Mouse (Mus musculus) intestine, embryonic 16.5 days (tissue): ENCODE results near the gene Nfyc. TPM values are rescaled to one million over a fixed set of nuclear protein-coding genes. Genes with fewer than 3 reads are reported as not detected.

Experiments
- ATAC-seq: fragments of 200-750 bp; cut with Nextera tagmentation; 2 replicates; pipeline ENCODE4 v1.8.0; 2017; ENCODE audit warnings: moderate TSS enrichment, moderate library complexity
- H3K27ac ChIP-seq: fragments of 300-500 bp; sonication (generic); 2 replicates; pipeline ENCODE4 v1.5.1; 2014; ENCODE audit warnings: mild to moderate bottlenecking, low read length
- H3K27me3 ChIP-seq: fragments of 300-500 bp; sonication (generic); replicated peaks from 2 replicates; pipeline ENCODE4 v1.6.1; 2014; ENCODE audit warnings: low read length, control low read depth, mixed read lengths; ENCODE audit not compliant: control insufficient read depth, insufficient read depth
- H3K36me3 ChIP-seq: fragments of 300-500 bp; sonication (generic); 2 replicates; pipeline ENCODE4 v1.6.1; 2014; ENCODE audit warnings: low read length, control low read depth; ENCODE audit not compliant: control insufficient read depth, insufficient read depth
- H3K4me1 ChIP-seq: fragments of 300-500 bp; sonication (generic); 2 replicates; pipeline ENCODE4 v1.6.1; 2014; ENCODE audit warnings: low read length, control low read depth, mixed read lengths; ENCODE audit not compliant: control insufficient read depth, insufficient read depth
- H3K4me2 ChIP-seq: fragments of 300-500 bp; sonication (generic); 2 replicates; pipeline ENCODE4 v1.6.1; 2014; ENCODE audit warnings: low read depth, low read length, control low read depth
- H3K4me3 ChIP-seq: fragments of 300-500 bp; sonication (generic); 2 replicates; pipeline ENCODE4 v1.5.1; 2014; ENCODE audit warnings: mild to moderate bottlenecking, low read length
- H3K9ac ChIP-seq: fragments of 300-500 bp; sonication (generic); 2 replicates; pipeline ENCODE4 v1.6.1; 2014; ENCODE audit warnings: low read depth, low read length
- H3K9me3 ChIP-seq: fragments of 300-500 bp; sonication (generic); 2 replicates; pipeline ENCODE4 v1.6.1; 2016; ENCODE audit warnings: low read length, control low read depth; ENCODE audit not compliant: control insufficient read depth
- WGBS: fragments of 180-500 bp; shearing (Covaris S2); extraction: QIAGEN DNeasy Blood & Tissue Kit; methylation state at CpG from one replicate; pipeline ENCODE4 v1.1.7; 2014; 5-methylcytosine and 5-hydroxymethylcytosine counted together
- polyA plus RNA-seq: library from polyadenylated mRNA; unstranded; fragments of >200 nt; fragmentation: Nextera tagmentation; extraction: Ambion mirVana; gene quantifications from 2 replicates; pipeline ENCODE4 v1.2.1, GENCODE M21; 2015

The Nfyc gene
- polyA plus RNA-seq, result 82.0 and 85.8 TPM in 2 replicates

GRCm38 (mm10) chr4:120831472-120831871 lies at the start of gene Nfyc:
TSS of gene Nfyc (minus strand) at chr4:120831572.
- Histone ChIP-seq H3K4me1 (no peaks in the 10 kb centered on the region), H3K27me3 (no peaks in the 10 kb centered on the region), H3K4me2 (no peak within 1 kb of the TSS), H3K9ac (no peak within 1 kb of the TSS), H3K4me3 (no peak within 1 kb of the TSS), H3K9me3 (no peaks in the 10 kb centered on the region), H3K27ac (no peak within 1 kb of the TSS), H3K36me3 (no peaks in the 10 kb centered on the region)
- ATAC-seq, result no peak
- WGBS, result 89% methylated on average over 4 of the region's 4 CpGs

GRCm38 (mm10) chr4:120880731-120881432 lies 49.5 kb upstream of the Nfyc start:
- no peak for ATAC-seq
- Histone ChIP-seq H3K4me1 (peaks cover 3% of the 10 kb centered on the region), H3K27me3 (no peaks in the 10 kb centered on the region), H3K4me3 (no peak overlapping the region), H3K4me2 (no peak overlapping the region), H3K27ac (no peak overlapping the region), H3K36me3 (no peaks in the 10 kb centered on the region), H3K9ac (no peak overlapping the region), H3K9me3 (no peaks in the 10 kb centered on the region)
- WGBS, result 55% methylated on average over 6 of the region's 6 CpGs

- Histone ChIP-seq H3K36me3 (no peaks in the 10 kb centered on the region), H3K9me3 (no peaks in the 10 kb centered on the region), H3K9ac (no peak overlapping the region), H3K4me2 (no peak overlapping the region), H3K27me3 (no peaks in the 10 kb centered on the region), H3K4me3 (no peak overlapping the region), H3K4me1 (no peaks in the 10 kb centered on the region), H3K27ac (no peak overlapping the region)
- no peak for ATAC-seq
- 19% methylated on average over 4 of the region's 4 CpGs for WGBS
Observed at GRCm38 (mm10) chr4:120879386-120879785, 48.0 kb upstream of the Nfyc start.

DNA sequence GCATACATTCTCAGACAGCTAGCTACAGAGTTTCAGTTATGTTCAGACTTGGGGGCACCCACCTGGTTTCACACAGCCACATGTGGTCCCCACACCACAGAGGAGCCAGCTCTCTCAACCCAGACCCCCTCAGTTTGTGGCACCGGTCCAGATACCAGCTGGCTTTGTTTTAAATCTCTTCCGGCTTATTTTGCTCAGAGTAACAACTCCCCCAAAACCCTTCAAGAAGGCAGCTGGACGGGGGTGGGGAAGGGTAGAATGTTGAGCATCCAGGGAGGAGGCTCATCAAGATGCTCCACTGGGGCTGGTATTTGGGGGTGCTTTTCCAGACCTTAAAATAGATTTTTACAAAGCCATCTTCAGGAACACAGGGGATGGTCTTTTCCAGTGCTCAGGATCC lies 47.4 kb upstream of the Nfyc start:
- H3K4me2 ChIP-seq, result no peak overlapping the region
- no peak for ATAC-seq
- no peaks in the 10 kb centered on the region for H3K9me3 ChIP-seq
- H3K4me3 ChIP-seq, result no peak overlapping the region
- no peak overlapping the region for H3K27ac ChIP-seq
- no peak overlapping the region for H3K9ac ChIP-seq
- H3K27me3 ChIP-seq, result no peaks in the 10 kb centered on the region
- H3K4me1 ChIP-seq, result no peaks in the 10 kb centered on the region
- WGBS, result 44% methylated on average over 3 of the region's 3 CpGs
- no peaks in the 10 kb centered on the region for H3K36me3 ChIP-seq

DNA sequence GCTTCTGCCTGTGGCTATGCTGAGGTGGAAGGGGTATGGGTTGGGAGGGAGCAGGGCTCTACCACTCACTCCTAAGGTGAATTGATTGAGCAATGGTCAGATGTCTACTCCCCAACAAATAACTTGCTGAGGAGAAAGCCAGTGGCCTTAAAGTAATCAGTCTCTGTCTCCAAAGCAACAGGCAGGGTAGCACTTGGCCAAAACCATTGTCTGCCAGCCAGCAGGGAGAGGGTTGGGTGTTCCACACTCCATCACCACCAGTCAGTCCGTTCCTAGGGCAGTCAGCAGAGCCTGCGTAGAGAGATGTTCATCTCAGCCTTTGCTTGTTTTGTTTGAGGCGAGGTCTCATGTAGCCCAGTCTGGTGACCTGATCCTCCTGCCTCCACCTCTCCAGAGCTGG lies 44.6 kb upstream of the Nfyc start:
- no peaks in the 10 kb centered on the region for H3K9me3 ChIP-seq
- 65% methylated on average over 3 of the region's 3 CpGs for WGBS
- H3K4me1 ChIP-seq, result no peaks in the 10 kb centered on the region
- no peak overlapping the region for H3K9ac ChIP-seq
- no peak overlapping the region for H3K4me3 ChIP-seq
- no peak for ATAC-seq
- no peaks in the 10 kb centered on the region for H3K27me3 ChIP-seq
- no peaks in the 10 kb centered on the region for H3K36me3 ChIP-seq
- no peak overlapping the region for H3K4me2 ChIP-seq
- no peak overlapping the region for H3K27ac ChIP-seq

GRCm38 (mm10) chr4:120870262-120870748 lies 38.9 kb upstream of the Nfyc start:
- Histone ChIP-seq H3K36me3 (no peaks in the 10 kb centered on the region), H3K9me3 (no peaks in the 10 kb centered on the region), H3K9ac (no peak overlapping the region), H3K4me2 (no peak overlapping the region), H3K27me3 (no peaks in the 10 kb centered on the region), H3K27ac (no peak overlapping the region), H3K4me3 (no peak overlapping the region), H3K4me1 (no peaks in the 10 kb centered on the region)
- WGBS, result 53% methylated on average over 7 of the region's 7 CpGs
- no peak for ATAC-seq

- Histone ChIP-seq H3K4me1 (no peaks in the 10 kb centered on the region), H3K9ac (no peak overlapping the region), H3K27ac (no peak overlapping the region), H3K4me3 (no peak overlapping the region), H3K36me3 (no peaks in the 10 kb centered on the region), H3K4me2 (no peak overlapping the region), H3K27me3 (no peaks in the 10 kb centered on the region), H3K9me3 (no peaks in the 10 kb centered on the region)
- ATAC-seq, result no peak
- 60% methylated on average over 3 of the region's 3 CpGs for WGBS
Observed at GRCm38 (mm10) chr4:120868988-120869387, 37.6 kb upstream of the Nfyc start.

- Histone ChIP-seq H3K27me3 (no peaks in the 10 kb centered on the region), H3K9me3 (no peaks in the 10 kb centered on the region), H3K9ac (no peak overlapping the region), H3K4me1 (no peaks in the 10 kb centered on the region), H3K4me2 (no peak overlapping the region), H3K4me3 (no peak overlapping the region), H3K36me3 (no peaks in the 10 kb centered on the region), H3K27ac (no peak overlapping the region)
- ATAC-seq, result no peak
- 78% methylated on average over 5 of the region's 5 CpGs for WGBS
Observed at GRCm38 (mm10) chr4:120868246-120868645, 36.9 kb upstream of the Nfyc start.

DNA sequence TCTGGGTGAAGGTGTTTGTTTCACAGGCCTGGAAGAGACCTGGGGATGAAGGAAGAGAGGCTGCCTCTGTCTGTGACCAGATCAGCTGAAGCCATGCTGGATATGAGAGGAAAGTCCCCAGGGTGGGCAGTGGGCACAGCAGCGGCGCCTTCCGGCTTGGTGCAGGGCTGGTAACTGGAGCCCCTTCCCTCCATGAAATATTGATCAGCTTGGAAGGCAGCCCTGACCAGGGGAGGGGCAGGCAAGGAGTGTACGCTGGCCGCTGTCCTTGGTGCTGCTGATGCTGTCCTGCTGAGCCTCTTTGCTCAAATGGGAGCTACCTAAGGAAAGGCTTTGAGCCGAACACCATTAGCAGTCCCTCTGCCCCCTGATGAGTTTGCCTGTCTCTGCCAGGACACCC lies 34.8 kb upstream of the Nfyc start:
- WGBS, result 2% methylated on average over 6 of the region's 6 CpGs
- H3K4me3 ChIP-seq, result no peak overlapping the region
- H3K27me3 ChIP-seq, result no peaks in the 10 kb centered on the region
- H3K36me3 ChIP-seq, result no peaks in the 10 kb centered on the region
- no peaks in the 10 kb centered on the region for H3K9me3 ChIP-seq
- no peaks in the 10 kb centered on the region for H3K4me1 ChIP-seq
- no peak overlapping the region for H3K27ac ChIP-seq
- no peak for ATAC-seq
- no peak overlapping the region for H3K4me2 ChIP-seq
- no peak overlapping the region for H3K9ac ChIP-seq

DNA sequence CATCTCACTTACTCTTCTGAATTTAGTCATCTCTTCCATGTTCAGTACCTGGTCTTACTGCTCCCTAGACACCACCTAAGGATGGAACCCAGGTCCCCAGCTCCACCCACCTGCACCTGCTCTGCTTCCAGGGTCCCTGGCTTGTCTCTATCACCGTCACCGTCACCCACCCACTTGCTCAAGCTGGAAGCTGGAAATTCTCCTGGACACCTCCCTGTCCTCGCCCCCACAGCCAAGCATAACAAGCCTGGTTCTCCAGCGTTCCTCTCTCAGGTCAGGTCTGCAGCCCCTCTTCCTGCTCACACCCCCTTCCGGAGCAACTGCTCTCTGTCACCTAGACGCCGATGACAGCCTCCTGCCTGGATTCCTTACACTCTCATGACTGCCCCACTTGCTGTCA lies 28.5 kb upstream of the Nfyc start:
- Histone ChIP-seq H3K4me3 (no peak overlapping the region), H3K27ac (no peak overlapping the region), H3K4me2 (no peak overlapping the region), H3K9ac (no peak overlapping the region), H3K9me3 (no peaks in the 10 kb centered on the region), H3K4me1 (no peaks in the 10 kb centered on the region), H3K27me3 (peaks cover 14% of the 10 kb centered on the region), H3K36me3 (no peaks in the 10 kb centered on the region)
- WGBS, result 63% methylated on average over 7 of the region's 7 CpGs
- ATAC-seq, result no peak
